Mouse (Mus musculus) layer of hippocampus, adult 11-12 months (tissue): ENCODE data around the gene Socs7.

Experiments used
- DNase-seq: peaks from one replicate; pipeline ENCODE4 v3.0.0; 2022; ENCODE audit warnings: low spot score

Socs7 gene

GRCm38 (mm10) chr11:97343619-97344018, 18.7 kb upstream of the Socs7 start:
- DNase-seq: no peak

GRCm38 (mm10) chr11:97345446-97345845, 16.9 kb upstream of the Socs7 start:
- DNase-seq: no peak

GRCm38 (mm10) chr11:97346383-97346782, 16.0 kb upstream of the Socs7 start:
- DNase-seq: no peak

- DNase-seq: no peak
Observed at GRCm38 (mm10) chr11:97347291-97347690, 15.1 kb upstream of the Socs7 start.

DNA sequence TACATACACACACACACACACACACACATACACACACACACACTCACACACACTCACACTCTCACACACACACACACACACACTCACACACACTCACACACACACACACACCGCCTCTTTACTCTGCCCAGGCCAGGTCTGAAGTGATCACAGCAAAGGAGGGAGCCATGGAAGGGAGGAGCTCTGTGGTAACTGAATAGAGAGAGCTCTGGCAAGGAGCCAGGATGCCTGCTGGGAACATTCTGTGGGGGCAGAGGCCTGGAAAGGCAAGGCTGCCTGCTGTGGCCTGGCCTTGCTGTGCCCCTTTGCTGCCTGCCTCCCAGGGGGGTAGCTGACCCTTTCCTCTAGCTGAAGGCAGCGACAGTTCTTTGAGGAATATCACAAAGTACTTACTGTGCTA, 12.3 kb upstream of the Socs7 start:
- peak; percentile 81 for DNase-seq

GRCm38 (mm10) chr11:97352027-97352684, 10.2 kb upstream of the Socs7 start, which contains the start of gene Gpr179:
Gene Gpr179, minus strand, starts transcription at chr11:97352077.
- DNase-seq: no peak

DNA sequence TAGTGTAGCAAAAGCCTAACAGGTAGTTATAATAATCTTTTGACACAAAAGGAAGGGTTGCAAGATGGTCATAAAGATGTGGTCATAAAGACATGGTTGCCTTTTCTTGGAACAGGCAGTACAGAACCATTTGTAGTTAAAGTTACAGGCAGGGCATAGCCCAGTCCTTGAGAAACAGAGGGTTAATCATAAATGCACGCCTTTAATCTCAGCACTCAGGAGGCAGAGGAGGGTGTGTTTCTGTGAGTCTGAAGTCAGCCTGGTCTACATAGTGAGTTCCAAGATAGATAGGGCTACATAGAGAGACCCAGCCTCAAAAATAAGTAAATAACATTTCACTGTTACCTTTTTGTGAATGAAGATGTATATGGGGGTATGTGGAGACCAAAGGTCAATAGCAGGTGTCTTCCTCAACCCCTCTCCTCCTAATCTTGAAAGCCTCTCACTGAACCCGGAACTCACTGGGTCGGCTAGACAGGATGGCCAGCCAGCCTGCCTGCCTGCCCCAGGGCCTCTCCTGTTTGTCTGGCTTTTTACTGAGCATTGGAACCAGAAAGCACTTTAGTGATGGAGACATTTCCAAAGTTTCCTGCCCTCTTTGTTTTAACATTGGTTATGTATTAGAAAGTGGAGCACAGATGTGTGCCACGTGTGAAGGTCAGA, 9.3 kb upstream of the Socs7 start:
- DNase-seq: no peak

DNA sequence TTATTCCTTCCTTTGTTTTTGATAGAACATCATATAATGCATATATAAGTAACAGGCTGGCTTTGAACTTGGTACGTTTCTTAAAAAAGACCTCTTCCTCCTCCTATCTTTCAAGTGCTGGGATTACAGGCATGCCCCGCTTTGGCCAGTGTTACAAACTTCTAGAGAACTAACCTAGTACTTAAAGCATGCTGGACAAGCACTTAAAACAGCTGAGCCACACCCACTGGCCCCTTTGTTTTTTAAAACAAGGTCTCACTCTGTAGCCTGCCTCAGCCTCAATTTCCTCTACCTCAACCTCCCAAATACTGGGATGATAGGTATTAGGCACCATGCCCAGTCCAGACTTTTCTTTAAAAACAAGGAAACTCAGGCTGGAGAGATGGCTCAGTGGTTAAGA, 7.7 kb upstream of the Socs7 start:
- DNase-seq: no peak

DNA sequence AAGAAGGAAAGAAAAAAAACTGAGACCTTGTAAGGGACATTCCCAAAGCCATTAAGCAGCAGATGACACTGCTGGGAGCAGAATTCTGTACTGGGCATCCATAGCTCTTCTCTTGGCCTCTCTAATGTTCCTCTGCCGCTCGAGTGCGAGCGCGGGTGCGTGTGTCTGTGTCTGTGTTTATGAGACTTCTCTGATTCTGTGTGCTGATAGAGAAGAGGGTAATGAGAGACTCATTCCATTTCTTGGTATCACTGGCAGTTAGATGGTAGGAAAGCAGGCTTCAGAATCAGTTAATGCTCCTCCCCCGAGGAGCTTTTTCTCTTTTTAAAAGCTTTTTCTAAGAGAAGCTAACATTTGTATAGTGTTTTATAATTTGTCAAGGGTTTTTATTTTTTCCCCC, 7.1 kb upstream of the Socs7 start:
- no peak for DNase-seq

DNA sequence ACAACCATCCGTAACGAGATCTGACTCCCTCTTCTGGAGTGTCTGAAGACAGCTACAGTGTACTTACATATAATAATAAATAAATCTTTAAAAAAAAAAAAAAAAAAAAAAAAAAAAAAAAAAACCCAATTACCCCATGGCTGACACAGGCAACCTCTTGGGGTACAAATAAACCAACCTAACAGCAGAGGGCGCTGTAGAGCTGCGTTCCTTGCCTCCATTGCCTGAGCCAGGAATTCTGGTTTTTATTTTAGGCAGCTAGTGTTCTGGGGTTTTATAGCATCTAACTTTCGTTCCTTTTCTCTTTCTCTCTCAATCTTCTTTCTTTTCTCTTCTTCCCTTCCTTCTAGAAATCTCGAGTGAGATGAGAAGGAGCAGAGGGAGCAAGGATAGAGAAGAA, 4.7 kb upstream of the Socs7 start:
- DNase-seq: peak; percentile 85

DNA sequence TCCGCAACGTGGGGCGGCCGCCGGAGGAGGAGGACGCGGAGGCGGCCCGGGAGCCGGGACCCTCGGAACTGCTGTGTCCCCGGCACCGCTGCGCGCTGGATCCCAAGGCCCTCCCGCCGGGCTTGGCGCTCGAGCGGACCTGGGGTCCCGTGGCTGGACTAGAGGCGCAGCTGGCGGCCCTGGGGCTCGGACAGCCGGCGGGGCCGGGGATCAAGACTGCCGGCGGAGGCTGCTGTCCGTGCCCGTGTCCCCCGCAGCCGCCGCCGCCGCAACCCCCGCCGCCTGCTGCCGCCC, 245 bp downstream of the Socs7 start:
- no peak for DNase-seq

GRCm38 (mm10) chr11:97362943-97363643, 742 bp downstream of the Socs7 start:
- no peak for DNase-seq

DNA sequence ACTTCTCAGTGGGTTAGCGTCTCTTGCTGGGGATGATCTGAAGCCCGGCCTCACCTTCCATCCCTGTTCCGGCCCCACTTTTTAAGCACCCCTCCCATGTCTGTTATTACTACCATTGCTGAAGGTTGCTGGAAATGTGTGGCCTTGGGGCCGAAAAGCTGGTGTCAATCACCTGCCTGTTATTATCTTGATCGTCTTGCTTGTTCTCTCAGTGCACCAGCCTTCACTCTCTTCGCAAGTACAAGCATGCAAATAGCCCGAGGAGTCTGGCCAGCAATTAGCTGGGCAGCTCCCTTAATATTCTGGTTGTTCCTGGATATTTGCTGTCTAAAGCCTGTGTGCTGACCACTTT, 1.3 kb downstream of the Socs7 start:
- no peak for DNase-seq

GRCm38 (mm10) chr11:97365556-97365955, 3.2 kb downstream of the Socs7 start:
- no peak for DNase-seq

GRCm38 (mm10) chr11:97368501-97368900, 6.2 kb downstream of the Socs7 start:
- DNase-seq: no peak

DNA sequence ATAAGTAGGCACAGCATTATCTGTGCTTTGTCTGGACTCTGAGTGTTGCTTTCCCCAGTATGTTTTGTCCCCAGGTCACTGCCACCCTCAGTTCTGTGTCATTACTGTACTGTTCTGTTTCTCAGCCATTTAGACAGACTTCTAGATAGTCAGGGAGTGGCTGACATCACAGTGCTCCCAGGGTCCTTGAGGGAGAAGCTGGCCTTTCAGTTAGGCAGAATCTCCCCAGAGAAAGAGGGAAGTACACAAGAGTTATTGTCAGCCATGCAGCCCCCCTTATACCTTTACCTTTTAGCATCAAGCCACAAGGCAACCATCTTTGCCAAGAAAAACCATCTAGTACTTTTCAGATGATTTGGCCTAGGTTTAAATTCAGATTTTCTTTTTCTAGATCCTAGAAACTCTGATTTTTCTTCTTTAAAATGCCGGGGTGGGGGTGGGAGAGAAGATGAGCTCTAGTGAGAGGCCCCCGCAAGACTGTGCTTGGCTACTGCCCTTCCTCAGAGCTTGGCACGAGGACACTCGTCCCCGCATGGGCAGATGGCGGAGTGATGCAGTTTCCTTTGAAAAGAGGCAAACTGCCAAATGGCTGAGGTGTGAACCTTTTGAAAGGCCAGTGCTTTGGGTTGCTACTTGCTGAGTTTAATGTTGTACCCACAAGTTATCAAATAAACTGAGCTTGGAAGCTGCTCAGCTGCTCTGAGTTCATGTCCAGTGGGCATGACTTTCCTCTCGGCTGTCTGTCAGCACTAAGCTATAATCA, 8.2 kb downstream of the Socs7 start:
- DNase-seq: no peak

GRCm38 (mm10) chr11:97372159-97372864, 10.0 kb downstream of the Socs7 start:
- DNase-seq: no peak

DNA sequence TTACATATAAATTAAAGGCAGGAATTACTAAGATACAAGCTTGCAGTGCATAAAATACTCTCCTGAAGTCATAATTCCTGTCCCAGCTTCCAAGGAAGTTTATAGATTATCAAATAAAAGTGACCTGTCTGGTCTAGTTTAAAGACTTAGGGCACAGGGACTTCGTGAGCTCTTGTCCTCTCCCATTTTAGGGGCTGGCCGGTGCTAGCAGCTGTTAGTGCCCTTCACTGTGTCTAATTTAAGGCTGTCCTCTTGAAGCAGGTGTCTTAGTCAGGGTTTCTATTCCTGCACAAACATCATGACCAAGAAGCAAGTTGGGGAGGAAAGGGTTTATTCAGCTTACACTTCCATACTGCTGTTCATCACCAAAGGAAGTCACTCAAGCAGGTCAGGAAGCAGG, 11.1 kb downstream of the Socs7 start:
- no peak for DNase-seq

DNA sequence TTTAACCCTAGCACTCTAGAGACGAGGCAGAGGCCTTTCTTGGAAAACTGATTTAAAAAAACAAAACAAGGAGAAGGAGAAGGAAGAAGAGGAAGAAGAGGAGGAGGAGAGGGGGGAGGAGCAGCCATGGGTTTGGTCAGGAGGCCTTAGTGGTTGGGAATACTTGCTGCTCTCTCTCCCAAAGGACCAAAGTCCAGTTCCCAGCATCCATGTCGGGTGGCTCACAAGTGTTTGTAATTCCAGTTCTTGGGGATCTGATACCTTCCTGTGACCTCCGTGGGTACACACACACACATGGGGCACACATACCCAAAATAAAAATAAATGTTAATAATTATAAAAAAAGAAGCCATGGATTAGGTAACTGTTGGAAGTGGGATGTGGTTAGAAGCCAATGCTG, 17.7 kb downstream of the Socs7 start:
- DNase-seq: no peak

DNA sequence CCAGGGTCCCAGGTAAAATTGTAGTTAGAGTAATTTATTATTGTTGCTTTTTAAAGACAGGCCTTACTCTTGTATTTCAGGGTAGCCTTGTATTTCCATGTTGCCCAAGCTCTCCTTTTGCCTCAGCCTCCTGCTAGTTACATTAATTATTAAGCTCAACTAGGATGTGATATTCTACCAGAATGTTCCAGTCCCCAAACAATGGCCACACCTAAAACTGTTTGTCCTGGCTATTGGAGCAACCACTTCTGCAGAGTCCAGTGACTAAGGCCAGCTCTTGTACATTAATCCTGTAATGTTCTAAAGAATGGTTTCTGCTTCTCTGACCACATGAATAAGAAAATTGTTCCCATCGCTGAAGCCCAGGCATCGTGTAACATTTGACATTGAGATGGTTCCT, 20.7 kb downstream of the Socs7 start:
- no peak for DNase-seq

DNA sequence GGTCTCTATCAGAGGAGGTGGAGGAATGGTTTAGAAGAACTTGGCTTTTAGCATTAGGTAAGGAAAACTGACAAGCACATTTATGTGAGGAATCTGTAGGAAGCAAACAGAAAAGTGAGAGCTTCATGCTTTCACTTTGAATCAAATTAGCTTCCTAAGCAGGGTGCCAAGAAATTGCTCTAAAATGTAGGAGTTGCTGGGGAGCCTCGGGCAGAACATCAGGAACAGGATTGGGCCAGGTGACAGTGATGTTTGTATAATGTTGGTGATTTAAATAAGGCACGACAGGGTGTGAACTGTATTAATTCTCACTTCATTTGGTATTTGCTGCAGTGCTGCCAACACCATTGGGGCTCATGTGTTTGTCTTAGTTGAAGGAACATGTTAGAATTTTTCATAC, 21.4 kb downstream of the Socs7 start:
- DNase-seq: no peak

GRCm38 (mm10) chr11:97387811-97388210, 25.5 kb downstream of the Socs7 start:
- DNase-seq: no peak
